Mouse (Mus musculus) embryonic facial prominence, embryonic 10.5 days (tissue): ENCODE results near the gene Gm49387. TPM values are rescaled to one million over a fixed set of nuclear protein-coding genes. Genes with fewer than 3 reads are reported as not detected.

Source experiments
- DNase-seq: peaks from one replicate; pipeline ENCODE4 v3.0.0-alpha.2; 2017; ENCODE audit warnings: low spot score
- H3K27ac ChIP-seq: fragments of 300-500 bp; sonication (generic); replicated peaks from 2 replicates; pipeline ENCODE4 v1.5.1; 2016; ENCODE audit warnings: mild to moderate bottlenecking
- H3K27me3 ChIP-seq: fragments of 300-500 bp; sonication (generic); replicated peaks from 2 replicates; pipeline ENCODE4 v1.6.1; 2016; ENCODE audit warnings: low read depth, mild to moderate bottlenecking; ENCODE audit not compliant: poor library complexity, severe bottlenecking
- H3K36me3 ChIP-seq: fragments of 300-500 bp; sonication (generic); replicated peaks from 2 replicates; pipeline ENCODE4 v1.6.1; 2016; ENCODE audit warnings: mild to moderate bottlenecking, moderate library complexity
- H3K4me1 ChIP-seq: fragments of 300-500 bp; sonication (generic); 2 replicates; pipeline ENCODE4 v1.6.1; 2016
- H3K4me3 ChIP-seq: fragments of 300-500 bp; sonication (generic); 2 replicates; pipeline ENCODE4 v1.5.1; 2016; ENCODE audit warnings: mild to moderate bottlenecking, moderate library complexity
- H3K9me3 ChIP-seq: fragments of 300-500 bp; sonication (generic); 2 replicates; pipeline ENCODE4 v1.6.1; 2016; ENCODE audit warnings: mild to moderate bottlenecking
- WGBS: fragments of 180-500 bp; shearing (Covaris S2); methylation state at CpG from one replicate; pipeline ENCODE4 v1.1.7; 2016; 5-methylcytosine and 5-hydroxymethylcytosine counted together
- polyA plus RNA-seq: library from polyadenylated mRNA; unstranded; fragments of >200 nt; fragmentation: Nextera tagmentation; extraction: Ambion mirVana; gene quantifications from 2 replicates; pipeline ENCODE4 v1.2.1, GENCODE M21; 2016

Gene Gm49387
- polyA plus RNA-seq, 1 experiment from 2014 or later: 0.39 TPM

DNA sequence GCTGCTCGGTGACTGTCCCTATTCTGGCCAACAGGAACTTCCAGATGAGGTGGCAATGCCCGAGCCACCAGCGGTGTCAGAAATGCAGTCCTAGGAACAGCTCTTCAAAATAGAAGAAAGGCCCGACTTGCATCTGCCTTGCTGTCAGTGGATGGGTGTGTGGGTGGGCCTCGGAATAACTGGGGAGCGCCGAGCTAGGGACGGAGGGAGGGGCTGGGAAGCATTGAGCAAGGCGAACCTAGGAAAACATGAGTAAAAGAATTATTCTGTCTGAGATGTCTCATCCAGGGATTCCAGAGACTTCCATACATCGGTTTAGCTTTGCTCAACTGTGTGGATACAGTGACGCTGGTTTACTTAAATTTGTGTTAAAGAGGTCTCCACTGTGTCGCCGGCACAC is 27.6 kb upstream of the Gm49387 start:
- Histone ChIP-seq H3K9me3 (no peaks in the 10 kb centered on the region), H3K4me1 (peaks cover 36% of the 10 kb centered on the region), H3K27me3 (no peaks in the 10 kb centered on the region), H3K4me3 (no peak overlapping the region), H3K36me3 (peaks cover 14% of the 10 kb centered on the region), H3K27ac (peak overlapping the region; percentile 61)
- no peak for DNase-seq
- WGBS: 88% methylated on average over 13 of the region's 13 CpGs

DNA sequence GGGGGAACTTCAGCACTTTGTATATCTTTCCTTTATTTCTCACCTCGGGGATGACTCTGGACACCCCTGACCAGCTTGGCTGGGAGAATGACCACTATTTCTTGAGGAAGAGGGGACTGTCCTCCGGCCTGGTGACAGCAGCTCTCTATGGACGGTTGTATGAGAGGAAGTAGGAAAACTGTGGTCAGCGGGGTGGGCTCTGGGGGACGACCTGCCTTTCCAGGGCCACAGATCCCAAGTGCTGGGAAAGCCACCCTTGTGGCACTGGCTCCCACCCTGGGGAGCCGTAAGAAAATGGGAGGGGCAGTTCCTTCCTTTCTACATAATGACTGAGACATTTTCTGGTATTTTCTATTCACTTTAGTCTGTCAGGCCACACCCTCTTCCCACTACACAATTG is 27.1 kb upstream of the Gm49387 start:
- Histone ChIP-seq H3K36me3 (peaks cover 14% of the 10 kb centered on the region), H3K27me3 (no peaks in the 10 kb centered on the region), H3K4me1 (peaks cover 41% of the 10 kb centered on the region), H3K9me3 (no peaks in the 10 kb centered on the region), H3K27ac (peak overlapping the region; percentile 54; the same call in 1 of the 2 replicates), H3K4me3 (no peak overlapping the region)
- WGBS: 85% methylated on average over 6 of the region's 6 CpGs
- no peak for DNase-seq

DNA sequence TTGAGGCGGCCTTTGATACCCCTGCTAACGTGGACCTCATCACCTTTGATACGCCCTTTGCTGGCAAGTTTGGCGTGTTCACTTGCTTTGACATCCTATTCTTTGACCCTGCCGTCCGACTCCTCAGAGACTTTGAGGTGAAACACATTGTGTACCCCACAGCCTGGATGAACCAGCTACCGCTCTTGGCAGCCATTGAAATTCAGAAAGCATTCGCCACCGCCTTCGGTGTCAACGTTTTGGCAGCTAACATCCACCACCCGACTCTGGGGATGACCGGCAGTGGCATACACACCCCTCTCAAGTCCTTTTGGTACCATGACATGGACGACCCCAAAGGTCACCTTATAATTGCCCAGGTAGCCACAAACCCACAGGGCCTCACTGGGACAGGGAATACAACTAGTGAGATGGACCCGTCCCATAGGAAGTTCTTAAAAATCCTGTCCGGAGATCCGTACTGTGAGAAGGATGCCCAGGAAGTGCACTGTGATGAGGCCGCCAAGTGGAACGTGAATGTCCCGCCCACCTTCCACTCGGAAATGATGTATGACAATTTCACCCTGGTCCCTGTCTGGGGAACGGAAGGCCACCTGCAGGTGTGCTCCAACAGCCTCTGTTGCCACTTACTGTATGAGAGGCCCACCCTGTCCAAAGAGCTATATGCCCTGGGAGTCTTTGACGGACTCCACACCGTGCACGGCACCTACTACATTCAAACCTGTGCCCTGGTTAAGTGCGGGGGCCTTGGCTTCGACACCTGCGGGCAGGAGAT is 26.4 kb upstream of the Gm49387 start:
- H3K4me1 ChIP-seq: peaks cover 48% of the 10 kb centered on the region

DNA sequence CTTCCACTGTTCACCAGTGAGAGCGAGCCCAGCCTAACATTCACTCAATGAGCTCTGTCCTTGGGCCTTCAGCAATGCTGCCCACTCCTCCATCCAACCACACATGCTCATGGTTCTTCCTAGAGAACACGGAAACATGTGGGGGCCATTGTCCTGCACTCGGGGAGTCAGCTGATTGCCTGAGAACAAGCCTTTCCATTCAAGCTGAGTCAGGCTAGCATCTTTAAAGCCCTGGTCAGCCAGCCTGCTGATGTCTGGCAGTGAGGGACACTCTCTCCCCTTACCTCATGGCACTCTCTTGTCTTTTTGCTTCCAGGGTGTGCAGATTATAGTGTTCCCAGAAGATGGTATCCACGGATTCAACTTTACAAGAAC is 24.9 kb upstream of the Gm49387 start:
- no peaks in the 10 kb centered on the region for H3K9me3 ChIP-seq
- WGBS: 81% methylated on average over 4 of the region's 4 CpGs
- no peak for DNase-seq
- H3K27me3 ChIP-seq: no peaks in the 10 kb centered on the region
- peaks cover 14% of the 10 kb centered on the region for H3K36me3 ChIP-seq
- peaks cover 58% of the 10 kb centered on the region for H3K4me1 ChIP-seq
- H3K27ac ChIP-seq: 0 out of 2 replicates have a peak overlapping the region, but pooled peaks have one; percentile 36
- no peak overlapping the region for H3K4me3 ChIP-seq

More for the DNA sequence above, 26.4 kb upstream of the Gm49387 start:
- Histone ChIP-seq H3K36me3 (peaks cover 14% of the 10 kb centered on the region), H3K27me3 (no peaks in the 10 kb centered on the region), H3K4me3 (no peak overlapping the region), H3K9me3 (no peaks in the 10 kb centered on the region), H3K27ac (0 out of 2 replicates have a peak overlapping the region, but pooled peaks have one; percentile 54)
- WGBS: 96% methylated on average over 28 of the region's 28 CpGs
- DNase-seq: no peak

DNA sequence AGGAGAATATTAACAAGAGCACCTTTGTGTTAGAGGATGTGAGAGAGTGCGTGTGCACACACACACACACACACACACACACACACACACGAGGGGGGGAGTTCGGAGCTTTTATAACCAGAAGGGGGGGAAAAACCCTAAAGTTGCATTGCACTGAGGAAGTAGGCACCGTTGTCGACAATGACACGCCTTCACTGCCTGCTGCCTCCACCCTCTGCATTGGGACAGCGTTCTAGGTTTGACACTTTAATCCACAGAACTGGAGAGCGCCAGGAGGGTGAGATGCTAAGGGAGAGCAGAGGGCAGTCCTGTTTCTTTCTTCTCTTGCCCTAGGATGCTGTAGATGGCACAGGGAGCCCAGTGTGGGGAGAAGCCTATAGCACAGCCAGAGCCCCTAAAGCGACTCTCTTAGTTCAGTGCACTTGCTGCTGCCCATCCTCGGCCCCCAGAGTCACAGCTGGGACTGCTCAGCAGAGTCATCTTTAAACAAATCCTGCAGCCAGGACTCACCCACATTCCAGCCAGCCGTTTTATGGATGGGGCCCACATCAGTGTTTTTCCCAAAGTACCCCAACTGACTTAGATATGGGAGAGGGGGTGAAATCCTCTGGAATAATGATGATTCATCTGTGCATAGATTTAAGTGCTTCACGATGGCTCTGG is 24.4 kb upstream of the Gm49387 start:
- 72% methylated on average over 12 of the region's 12 CpGs for WGBS
- Histone ChIP-seq H3K27ac (peak overlapping the region; percentile 36; the same call in 1 of the 2 replicates), H3K27me3 (no peaks in the 10 kb centered on the region), H3K36me3 (peaks cover 14% of the 10 kb centered on the region), H3K4me1 (peaks cover 60% of the 10 kb centered on the region), H3K9me3 (no peaks in the 10 kb centered on the region), H3K4me3 (no peak overlapping the region)
- DNase-seq: no peak

DNA sequence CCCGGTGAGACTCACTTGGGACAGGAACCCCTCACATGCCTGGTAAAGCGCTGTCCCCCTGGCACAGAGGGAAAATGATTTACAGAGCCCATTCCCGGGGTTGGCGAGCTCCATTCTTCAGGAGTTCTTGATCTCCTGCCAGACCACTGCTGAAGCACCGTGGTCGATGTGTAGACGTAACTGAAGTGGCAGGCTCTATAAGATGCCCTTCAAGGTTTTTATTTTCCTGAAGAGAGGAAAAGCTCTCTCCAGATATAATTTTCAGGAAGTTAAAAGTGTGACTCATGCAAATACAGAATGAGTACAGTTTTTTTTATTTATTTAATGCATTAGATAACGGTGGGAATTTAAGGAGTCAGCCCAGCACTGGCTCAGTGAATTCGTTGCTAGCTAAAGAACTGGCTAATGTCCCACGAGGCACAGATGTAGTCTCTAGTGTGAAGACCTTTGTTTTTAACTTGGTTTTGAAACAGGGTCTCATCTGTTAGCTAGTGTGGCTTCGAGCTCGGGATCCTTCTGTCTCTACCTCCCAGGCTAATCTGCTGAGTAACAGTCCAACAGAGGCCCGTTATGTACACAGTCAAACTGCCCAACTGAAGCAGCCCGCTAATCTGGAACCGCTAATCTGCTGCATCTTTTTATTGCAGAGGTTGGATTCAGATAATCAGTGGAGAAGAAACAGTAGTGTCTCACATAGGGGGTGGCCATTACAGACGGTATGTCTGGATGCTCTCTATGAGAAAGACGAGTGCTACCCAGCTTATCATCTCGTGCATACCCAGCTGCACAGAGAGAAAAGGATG is 23.6 kb upstream of the Gm49387 start:
- Histone ChIP-seq H3K27ac (peak overlapping the region; percentile 94; the same call in 1 of the 2 replicates), H3K27me3 (no peaks in the 10 kb centered on the region), H3K4me3 (no peak overlapping the region), H3K4me1 (peaks cover 60% of the 10 kb centered on the region), H3K9me3 (no peaks in the 10 kb centered on the region), H3K36me3 (peaks cover 14% of the 10 kb centered on the region)
- DNase-seq: no peak
- 82% methylated on average over 18 of the region's 18 CpGs for WGBS

DNA sequence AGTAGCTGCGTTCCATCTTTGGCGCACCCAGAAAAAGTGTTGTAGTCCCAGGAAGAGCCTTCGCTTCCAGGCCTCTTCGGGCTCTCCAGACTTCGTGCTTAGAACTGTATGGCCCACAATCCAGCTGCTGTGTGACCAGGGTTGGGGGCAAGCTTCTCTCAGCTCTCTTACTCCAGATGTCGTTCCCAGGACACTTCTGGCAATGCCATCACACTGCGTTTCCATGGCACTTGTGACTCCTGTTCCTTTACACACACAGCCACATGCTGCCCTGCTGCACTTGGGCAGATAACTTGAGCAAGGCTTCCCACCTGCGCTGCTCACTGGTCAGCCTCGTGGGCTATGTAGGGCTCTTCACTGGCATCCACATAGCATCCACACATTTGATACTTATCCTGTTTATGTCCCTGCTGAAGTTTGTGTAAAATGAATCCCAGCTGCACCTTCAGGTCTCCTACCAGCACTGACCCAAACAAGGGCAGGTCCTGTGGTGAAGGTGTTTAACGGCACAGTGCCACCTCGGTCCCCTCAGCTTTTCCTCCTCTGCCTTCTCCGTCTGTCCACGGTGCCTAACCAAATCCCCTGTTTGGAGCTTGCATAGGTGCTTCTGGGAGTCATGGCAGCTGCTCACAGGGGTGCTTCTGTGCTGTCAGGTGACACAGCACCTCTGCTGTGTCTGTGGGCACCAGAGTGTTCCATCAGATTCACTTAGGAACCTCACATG is 22.9 kb upstream of the Gm49387 start:
- Histone ChIP-seq H3K9me3 (no peaks in the 10 kb centered on the region), H3K4me3 (no peak overlapping the region), H3K27ac (peak overlapping the region; percentile 94), H3K4me1 (peaks cover 58% of the 10 kb centered on the region), H3K27me3 (no peaks in the 10 kb centered on the region), H3K36me3 (peaks cover 14% of the 10 kb centered on the region)
- DNase-seq: no peak
- 89% methylated on average over 13 of the region's 13 CpGs for WGBS

DNA sequence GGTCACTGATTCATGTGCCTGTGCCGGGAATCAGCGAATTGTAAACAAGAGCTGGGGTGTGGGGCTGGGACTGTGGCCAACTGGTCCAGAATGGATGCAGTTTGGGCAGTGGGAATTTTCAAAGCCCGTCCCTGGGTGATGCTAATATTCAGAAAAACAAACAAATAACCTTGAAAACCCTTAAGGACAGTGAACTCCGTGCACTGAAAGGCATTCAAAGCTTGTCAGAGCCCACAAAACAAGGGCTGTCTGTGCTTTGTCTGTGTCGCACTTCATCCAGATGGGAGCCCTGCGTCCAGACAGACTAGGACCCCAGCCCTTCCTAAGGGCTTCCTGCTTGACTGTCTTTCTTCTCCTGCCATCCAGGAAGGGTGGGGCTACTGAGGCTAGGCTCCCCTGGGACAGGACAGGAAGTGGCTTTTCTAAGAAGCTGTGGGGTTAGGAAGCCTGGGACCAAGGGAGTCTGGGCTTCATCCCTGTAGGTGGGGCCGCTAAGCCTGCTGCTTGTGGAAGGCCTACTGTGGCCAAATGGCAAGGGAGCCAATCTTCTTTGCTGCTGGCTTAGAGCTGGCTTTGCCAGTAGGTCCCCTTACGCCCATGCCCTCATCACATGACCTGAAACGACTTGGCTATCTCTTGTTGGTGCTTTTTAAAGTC is 22.0 kb upstream of the Gm49387 start:
- H3K4me1 ChIP-seq: peaks cover 63% of the 10 kb centered on the region
- H3K27ac ChIP-seq: peak overlapping the region; percentile 94
- H3K27me3 ChIP-seq: no peaks in the 10 kb centered on the region
- peak overlapping the region; percentile 55 for H3K4me3 ChIP-seq
- DNase-seq: peak; percentile 51
- H3K9me3 ChIP-seq: no peaks in the 10 kb centered on the region
- H3K36me3 ChIP-seq: peaks cover 12% of the 10 kb centered on the region
- 29% methylated on average over 9 of the region's 9 CpGs for WGBS

DNA sequence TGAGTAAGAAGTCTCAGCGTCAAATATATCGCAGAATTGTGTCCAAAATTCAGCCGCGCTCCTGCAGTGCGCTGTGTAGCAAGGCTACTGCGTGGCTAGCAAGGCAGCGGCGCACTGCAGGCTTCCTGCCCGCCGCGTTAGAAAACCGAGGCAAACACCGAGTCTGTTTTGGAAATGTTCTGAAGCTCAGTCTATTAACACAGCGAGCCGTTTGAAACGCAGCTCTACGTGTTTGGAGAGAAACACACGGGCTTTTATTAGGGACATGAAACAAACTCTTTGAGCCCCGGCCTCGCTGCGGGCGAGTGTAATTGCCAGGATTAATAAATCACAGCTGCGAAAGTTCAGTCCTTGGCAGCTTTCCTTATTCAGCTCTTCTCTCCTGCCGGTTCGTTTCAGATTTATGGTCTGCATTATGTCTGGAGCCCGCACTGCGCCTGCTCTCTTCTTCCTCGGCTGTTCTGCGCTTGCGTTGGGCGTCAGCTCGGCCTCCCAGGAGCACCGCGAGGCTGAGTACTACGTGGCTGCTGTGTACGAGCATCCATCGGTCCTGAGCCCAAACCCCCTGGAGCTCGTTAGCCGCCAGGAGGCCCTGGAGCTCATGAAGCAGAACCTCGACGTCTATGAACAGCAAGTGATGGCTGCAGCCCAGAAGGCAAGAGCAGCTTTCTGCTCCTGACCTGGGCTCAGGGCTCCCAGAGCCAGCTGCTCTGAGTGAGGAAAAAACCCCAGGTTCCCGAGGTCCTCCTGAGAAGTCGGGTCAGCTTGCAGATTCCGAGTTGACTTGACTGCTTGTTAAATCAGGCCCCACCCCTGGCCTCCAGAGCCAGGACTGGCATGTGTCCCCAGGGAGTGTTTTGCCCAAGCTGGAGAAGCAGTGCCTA is 21.2 kb upstream of the Gm49387 start:
- 6% methylated on average over 44 of the region's 44 CpGs for WGBS
- DNase-seq: peak; percentile 89
- Histone ChIP-seq H3K27me3 (no peaks in the 10 kb centered on the region), H3K4me1 (peaks cover 69% of the 10 kb centered on the region), H3K9me3 (no peaks in the 10 kb centered on the region), H3K4me3 (peak overlapping the region; percentile 55), H3K36me3 (peaks cover 5% of the 10 kb centered on the region), H3K27ac (peak overlapping the region; percentile 94)

DNA sequence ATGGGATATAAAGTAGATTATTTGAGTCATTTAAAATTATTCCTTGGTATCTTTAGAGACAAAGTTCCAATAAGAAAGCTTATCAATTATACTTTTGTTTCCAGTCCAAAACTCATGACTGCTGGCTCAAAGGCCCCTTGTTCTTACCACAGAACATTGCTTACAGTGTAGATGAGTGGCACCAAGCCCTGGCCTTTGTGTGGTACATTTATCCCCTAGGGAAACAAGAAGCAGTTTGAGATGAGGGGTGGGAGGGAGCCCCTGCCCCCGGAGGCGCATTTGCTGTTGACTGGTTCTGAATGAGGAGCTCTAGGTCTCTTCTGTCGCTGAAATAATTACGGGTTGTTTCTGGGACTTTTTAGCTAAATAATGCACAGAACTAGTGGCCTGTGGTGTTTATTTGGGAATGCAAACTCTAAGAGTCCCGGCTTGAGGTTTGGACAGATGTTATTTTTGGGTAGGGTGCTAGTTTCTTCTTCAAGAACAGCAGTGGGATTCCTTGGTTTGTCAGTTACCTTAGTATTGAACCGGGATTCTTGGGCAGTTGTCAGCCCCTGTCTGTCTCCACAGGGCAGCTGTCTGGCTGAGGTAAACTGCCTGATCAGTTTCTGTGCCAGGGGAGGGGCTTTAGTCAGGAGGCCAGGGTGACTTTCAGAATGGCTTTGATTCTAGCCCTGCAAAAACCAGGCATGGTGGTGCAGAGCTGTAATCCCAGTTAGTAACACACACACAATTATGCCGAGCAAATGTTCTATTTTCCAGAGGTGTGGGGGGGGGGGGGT is 19.8 kb upstream of the Gm49387 start:
- no peaks in the 10 kb centered on the region for H3K9me3 ChIP-seq
- H3K4me3 ChIP-seq: no peak overlapping the region
- no peaks in the 10 kb centered on the region for H3K27me3 ChIP-seq
- H3K36me3 ChIP-seq: no peaks in the 10 kb centered on the region
- peaks cover 69% of the 10 kb centered on the region for H3K4me1 ChIP-seq
- no peak for DNase-seq
- H3K27ac ChIP-seq: peak overlapping the region; percentile 94
- 48% methylated on average over 7 of the region's 7 CpGs for WGBS
